Mouse (Mus musculus): ENCODE measurements at regions not wholly inside any gene's neighbourhood (a gene's known extent, or its start where the extent isn't known, plus 50 kb on each side); places are given as distances from the start of the nearest gene placed in this dataset.

- no peak for DNase-seq (ENCODE audit: extremely low read depth, insufficient read length, low spot score)
Measured at GRCm38 (mm10) chr4:80442711-80443110, 391.2 kb upstream of the Tyrp1 start.

- no peak for DNase-seq (ENCODE audit: extremely low read depth, insufficient read length, low spot score)
Measured at GRCm38 (mm10) chr4:80463615-80464014, 370.3 kb upstream of the Tyrp1 start.

DNA sequence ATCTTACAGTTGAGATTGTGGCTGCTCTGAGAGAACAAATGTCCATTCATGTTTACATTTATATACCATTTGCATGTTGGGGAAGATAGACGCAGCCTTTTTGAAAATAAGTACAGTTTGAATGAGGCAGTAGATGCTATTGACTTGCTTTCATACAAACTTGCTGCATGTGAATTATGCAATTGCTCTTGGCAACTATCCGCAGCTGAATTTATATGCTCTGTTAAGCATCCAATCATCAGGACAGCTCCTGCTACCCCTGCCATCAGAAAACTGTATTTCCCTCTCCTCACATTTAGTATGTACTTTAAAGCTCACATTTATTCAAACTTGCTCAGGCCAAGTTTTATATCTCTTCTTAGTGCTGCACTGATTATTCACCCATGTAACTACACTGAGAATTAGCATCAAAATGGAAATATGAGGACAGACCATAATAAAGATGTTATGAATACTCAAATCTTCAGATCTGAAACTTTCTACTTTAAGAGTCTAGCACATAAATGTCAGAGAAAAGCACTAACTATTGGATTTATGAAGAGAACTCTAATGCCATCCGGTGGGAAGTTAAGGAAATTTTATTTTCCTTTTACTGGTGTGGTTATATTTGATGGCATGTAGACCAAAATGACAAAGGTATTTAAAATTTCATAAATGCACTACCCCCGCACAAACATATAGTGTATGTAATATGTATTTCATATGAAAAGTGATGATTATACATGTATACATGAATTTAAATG lies 358.0 kb upstream of the Tyrp1 start:
- DNase-seq (ENCODE audit: extremely low read depth, insufficient read length, low spot score), result no peak

GRCm38 (mm10) chr4:80515087-80515486 lies 318.8 kb upstream of the Tyrp1 start:
- no peak for DNase-seq (ENCODE audit: extremely low read depth, insufficient read length, low spot score)

- peak; percentile 3 for DNase-seq (ENCODE audit: extremely low read depth, insufficient read length, low spot score)
Measured at GRCm38 (mm10) chr4:80517476-80518285, 316.2 kb upstream of the Tyrp1 start.

- no peak for DNase-seq (ENCODE audit: extremely low read depth, insufficient read length, low spot score)
Measured at GRCm38 (mm10) chr4:80518589-80518988, 315.3 kb upstream of the Tyrp1 start.

GRCm38 (mm10) chr4:80539854-80540253 lies 294.1 kb upstream of the Tyrp1 start:
- DNase-seq (ENCODE audit: extremely low read depth, insufficient read length, low spot score), result no peak

DNA sequence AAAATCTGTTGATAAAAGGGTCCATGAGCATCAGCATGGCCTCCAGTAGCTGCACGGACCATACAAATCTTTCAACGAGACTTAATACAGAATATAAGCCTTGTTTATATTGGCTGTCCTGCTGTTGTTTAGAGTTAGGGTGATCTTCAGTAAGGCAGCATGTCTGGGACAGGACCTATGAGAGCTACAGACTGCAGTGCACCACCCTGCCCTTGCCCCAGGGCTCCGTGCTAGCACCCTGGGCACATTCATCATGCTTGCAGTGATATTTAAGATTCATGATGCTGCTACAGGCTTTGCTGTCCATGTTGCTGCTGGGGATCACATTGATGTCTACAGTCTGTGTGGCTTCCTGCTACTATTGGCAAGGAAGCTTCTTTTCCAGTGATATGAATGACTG lies 288.8 kb upstream of the Tyrp1 start:
- no peak for DNase-seq (ENCODE audit: extremely low read depth, insufficient read length, low spot score)

GRCm38 (mm10) chr4:80589438-80589837 lies 244.5 kb upstream of the Tyrp1 start:
- DNase-seq (ENCODE audit: extremely low read depth, insufficient read length, low spot score), result no peak

DNA sequence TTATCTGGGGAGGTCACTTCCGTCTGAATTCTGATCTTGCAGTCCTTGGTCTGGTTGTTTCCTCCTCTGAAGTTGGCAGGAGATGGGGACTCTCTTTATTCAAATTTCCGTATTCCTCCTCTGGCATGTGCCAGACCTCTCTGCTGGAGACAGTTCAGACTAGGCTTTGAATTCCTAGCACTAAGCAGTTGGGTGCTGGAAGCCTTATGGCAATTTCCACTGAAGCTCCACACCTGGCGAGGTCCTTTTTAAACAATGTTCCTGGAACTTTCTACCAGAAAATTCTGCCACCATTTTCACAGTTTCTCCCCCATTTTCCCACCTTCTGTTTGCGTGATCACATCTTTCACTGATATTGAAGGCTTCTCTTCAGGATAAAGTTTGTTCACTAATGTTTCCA lies 205.7 kb upstream of the Tyrp1 start:
- DNase-seq (ENCODE audit: extremely low read depth, insufficient read length, low spot score), result no peak

GRCm38 (mm10) chr4:80629251-80629650 lies 204.7 kb upstream of the Tyrp1 start:
- DNase-seq (ENCODE audit: extremely low read depth, insufficient read length, low spot score), result no peak

- DNase-seq (ENCODE audit: extremely low read depth, insufficient read length, low spot score), result no peak
Measured at GRCm38 (mm10) chr4:80630260-80630659, 203.7 kb upstream of the Tyrp1 start.

DNA sequence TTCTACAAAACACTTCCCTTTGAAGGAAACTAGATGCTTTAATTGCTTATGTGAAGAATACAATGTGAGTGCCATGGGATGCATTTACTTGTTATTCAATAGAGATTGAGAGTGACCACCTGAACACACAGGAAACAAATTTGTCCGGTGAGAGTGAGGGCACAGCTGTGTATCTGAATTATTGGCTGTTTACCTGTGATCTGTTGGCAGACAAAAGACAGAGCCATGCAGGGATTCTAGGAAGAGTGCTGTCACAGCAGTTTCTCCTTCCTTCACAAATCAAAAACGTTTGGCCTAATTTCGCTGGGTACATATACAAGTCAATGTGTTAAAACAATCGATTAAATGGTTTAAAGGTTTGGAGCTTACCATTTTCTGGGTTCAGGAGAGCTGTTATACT lies 202.9 kb upstream of the Tyrp1 start:
- DNase-seq (ENCODE audit: extremely low read depth, insufficient read length, low spot score), result no peak

GRCm38 (mm10) chr4:80631441-80631840 lies 202.5 kb upstream of the Tyrp1 start:
- DNase-seq (ENCODE audit: extremely low read depth, insufficient read length, low spot score), result no peak

- DNase-seq (ENCODE audit: extremely low read depth, insufficient read length, low spot score), result no peak
Measured at GRCm38 (mm10) chr4:80638381-80638780, 195.5 kb upstream of the Tyrp1 start.
